Mouse (Mus musculus) limb, embryonic 11.5 days (tissue): ENCODE data around the gene Wfikkn2. TPM values are rescaled to one million over a fixed set of nuclear protein-coding genes. Genes with fewer than 3 reads are reported as not detected.

Experiments
- polyA plus RNA-seq: library from polyadenylated mRNA; unstranded; fragments of >200 nt; fragmentation: Nextera tagmentation; extraction: Ambion mirVana; gene quantifications from 2 replicates; pipeline ENCODE4 v1.2.1, GENCODE M21; 2014

The Wfikkn2 gene
- polyA plus RNA-seq, 1 experiment from 2014 or later = 8.0 TPM

Other genes starting within 250 kb of the Wfikkn2 start
- 36.2 and 37.0 TPM in 2 replicates for gene Spag9, start 249.9 kb downstream of the Wfikkn2 start, polyA plus RNA-seq
- 28.9 and 31.8 TPM in 2 replicates for gene Tob1, start 34.6 kb downstream of the Wfikkn2 start, polyA plus RNA-seq
- 0.51 and 0.52 TPM in 2 replicates for gene Gm21885, start 35.9 kb upstream of the Wfikkn2 start, polyA plus RNA-seq
- gene Luc7l3, start 76.0 kb upstream of the Wfikkn2 start, polyA plus RNA-seq = 123 and 125 TPM in 2 replicates
- gene Ankrd40, start 82.0 kb upstream of the Wfikkn2 start, polyA plus RNA-seq = 24.1 and 25.8 TPM in 2 replicates
- gene Abcc3, start 147.0 kb upstream of the Wfikkn2 start, polyA plus RNA-seq = 0.55 and 0.88 TPM in 2 replicates
- 21.0 and 24.3 TPM in 2 replicates for gene Cacna1g, start 228.2 kb upstream of the Wfikkn2 start, polyA plus RNA-seq
- gene Spata20, start 240.2 kb upstream of the Wfikkn2 start, polyA plus RNA-seq = not detected in 2 replicates